In genomic region chr5:34167857-34168256, GRCm38 (mm10) we compare ENCODE assay signal across 14 mouse cellular contexts. TPM values are rescaled to one million over a fixed set of nuclear protein-coding genes. Genes with fewer than 3 reads are reported as not detected.
DNase-seq lines count a peak whose midpoint lies in the region; ATAC-seq lines count a peak whose summit lies in the region.
"Had no signal": no experiment of that assay in that cellular context is flagged by ENCODE, and none has a peak within 500 bp of the region (broad histone marks: within the 10 kb centered on the region; RNA-seq: fewer than 3 reads in every experiment).

No protein-coding gene starts in this region.

- DNase-seq in heart, postnatal 36 days: no peak
- no peak for DNase-seq in midbrain, embryonic 11.5 days (ENCODE audit: low spot score, missing footprints)
- DNase-seq in limb, embryonic 11.5 days (ENCODE audit: low spot score): no peak
- DNase-seq in adrenal gland, postnatal 10 days: no peak
- DNase-seq in urinary bladder, adult 2 months (ENCODE audit: low spot score): no peak
- DNase-seq: adrenal gland, postnatal 25 days; cerebellum, postnatal 14 days; gastrocnemius, adult 2 months; kidney, postnatal 10 days; thymus, adult 2 months had no signal

- H3K9me3 ChIP-seq in heart, embryonic 15.5 days (replicated peaks): no peaks in the 10 kb centered on the region
- no peaks in the 10 kb centered on the region for H3K9me3 ChIP-seq in midbrain, embryonic 11.5 days (ENCODE audit: control insufficient read depth, low read length)
- H3K9me3 ChIP-seq in midbrain, embryonic 16.5 days (replicated peaks; ENCODE audit: control insufficient read depth, low read length, poor library complexity, severe bottlenecking): no peaks in the 10 kb centered on the region
- no peaks in the 10 kb centered on the region for H3K9me3 ChIP-seq in limb, embryonic 11.5 days (ENCODE audit: control insufficient read depth, low read length)
- no peaks in the 10 kb centered on the region for H3K9me3 ChIP-seq in stomach, embryonic 16.5 days (replicated peaks; ENCODE audit: control insufficient read depth, low read length)

- 83% methylated on average over 4 of the region's 4 CpGs for WGBS in heart, embryonic 15.5 days
- WGBS in midbrain, embryonic 11.5 days: 84% methylated on average over 4 of the region's 4 CpGs
- WGBS in midbrain, embryonic 16.5 days: 84% methylated on average over 4 of the region's 4 CpGs
- WGBS in limb, embryonic 11.5 days: 87% methylated on average over 4 of the region's 4 CpGs
- WGBS in stomach, embryonic 16.5 days: 74% methylated on average over 4 of the region's 4 CpGs

- intact Hi-C loops in heart, postnatal 36 days (cut with DNase I): no loop called here

- H3K9ac ChIP-seq in heart, embryonic 15.5 days: no peak overlapping the region
- H3K9ac ChIP-seq in midbrain, embryonic 11.5 days (ENCODE audit: low read length): no peak overlapping the region
- H3K9ac ChIP-seq in midbrain, embryonic 16.5 days (ENCODE audit: low read depth, low read length): no peak overlapping the region
- H3K9ac ChIP-seq in limb, embryonic 11.5 days (ENCODE audit: low read length): no peak overlapping the region
- H3K9ac ChIP-seq in stomach, embryonic 16.5 days (ENCODE audit: low read length): no peak overlapping the region

- H3K36me3 ChIP-seq in heart, embryonic 15.5 days: peaks cover 4% of the 10 kb centered on the region
- H3K36me3 ChIP-seq in midbrain, embryonic 11.5 days (ENCODE audit: control insufficient read depth, insufficient read depth, low read length): peaks cover 3% of the 10 kb centered on the region; the same call in 1 of the 2 replicates
- H3K36me3 ChIP-seq in midbrain, embryonic 16.5 days (ENCODE audit: control insufficient read depth, insufficient read depth, low read length): peaks cover 3% of the 10 kb centered on the region; the same call in 1 of the 2 replicates
- peaks cover 2% of the 10 kb centered on the region for H3K36me3 ChIP-seq in limb, embryonic 11.5 days (ENCODE audit: control insufficient read depth, insufficient read depth, low read length)
- H3K36me3 ChIP-seq in stomach, embryonic 16.5 days (ENCODE audit: control insufficient read depth, insufficient read depth, low read length): peaks cover 3% of the 10 kb centered on the region; the same call in 1 of the 2 replicates

- peak overlapping the region; percentile 18; the same call in 1 of the 2 replicates for H3K4me2 ChIP-seq in heart, embryonic 15.5 days
- H3K4me2 ChIP-seq in midbrain, embryonic 11.5 days: peak overlapping the region; percentile 30
- no peak overlapping the region for H3K4me2 ChIP-seq in midbrain, embryonic 16.5 days (ENCODE audit: low read length)
- H3K4me2 ChIP-seq in limb, embryonic 11.5 days (ENCODE audit: low read depth, severe bottlenecking): peak overlapping the region; percentile 20; the same call in 1 of the 2 replicates
- peak overlapping the region; percentile 29; the same call in 1 of the 2 replicates for H3K4me2 ChIP-seq in stomach, embryonic 16.5 days (ENCODE audit: low read depth, low read length)

- H3K27me3 ChIP-seq in heart, embryonic 15.5 days: no peaks in the 10 kb centered on the region
- H3K27me3 ChIP-seq in midbrain, embryonic 11.5 days (ENCODE audit: control insufficient read depth, insufficient read depth, low read length): no peaks in the 10 kb centered on the region
- no peaks in the 10 kb centered on the region for H3K27me3 ChIP-seq in midbrain, embryonic 16.5 days (ENCODE audit: control insufficient read depth, insufficient read depth, low read depth, low read length)
- H3K27me3 ChIP-seq in limb, embryonic 11.5 days (ENCODE audit: control insufficient read depth, insufficient read depth, low read length): no peaks in the 10 kb centered on the region
- H3K27me3 ChIP-seq in stomach, embryonic 16.5 days (ENCODE audit: control insufficient read depth, insufficient read depth, low read length): no peaks in the 10 kb centered on the region

- H3K27ac ChIP-seq in heart, embryonic 15.5 days: no peak overlapping the region
- H3K27ac ChIP-seq in midbrain, embryonic 11.5 days (ENCODE audit: low read depth, low read length): no peak overlapping the region
- H3K27ac ChIP-seq in midbrain, embryonic 16.5 days (ENCODE audit: low read length): no peak overlapping the region
- no peak overlapping the region for H3K27ac ChIP-seq in limb, embryonic 11.5 days (replicated peaks; ENCODE audit: low read depth, low read length)
- H3K27ac ChIP-seq in stomach, embryonic 16.5 days (ENCODE audit: low read length): no peak overlapping the region

- peaks cover 17% of the 10 kb centered on the region for H3K4me1 ChIP-seq in heart, embryonic 15.5 days (replicated peaks)
- peaks cover 7% of the 10 kb centered on the region; the same call in 1 of the 2 replicates for H3K4me1 ChIP-seq in midbrain, embryonic 11.5 days (ENCODE audit: control insufficient read depth, insufficient read depth, low read length)
- peaks cover 13% of the 10 kb centered on the region for H3K4me1 ChIP-seq in midbrain, embryonic 16.5 days (ENCODE audit: control insufficient read depth, insufficient read depth, low read length)
- H3K4me1 ChIP-seq in limb, embryonic 11.5 days (ENCODE audit: control insufficient read depth, insufficient read depth, low read length): peaks cover 4% of the 10 kb centered on the region; the same call in 1 of the 2 replicates
- H3K4me1 ChIP-seq in stomach, embryonic 16.5 days (ENCODE audit: control insufficient read depth, insufficient read depth, low read length): peaks cover 19% of the 10 kb centered on the region

- no peak overlapping the region for H3K4me3 ChIP-seq in heart, embryonic 15.5 days
- H3K4me3 ChIP-seq in midbrain, embryonic 11.5 days (ENCODE audit: low read depth, low read length): no peak overlapping the region
- H3K4me3 ChIP-seq in midbrain, embryonic 16.5 days (ENCODE audit: low read depth, low read length): no peak overlapping the region
- no peak overlapping the region for H3K4me3 ChIP-seq in limb, embryonic 11.5 days (ENCODE audit: low read depth, low read length)
- H3K4me3 ChIP-seq in stomach, embryonic 16.5 days (replicated peaks; ENCODE audit: low read length): 0 out of 2 replicates have a peak overlapping the region, but pooled peaks have one; percentile 16

- no peak for ATAC-seq in heart, embryonic 15.5 days (replicated peaks; ENCODE audit: insufficient number of reproducible peaks, insufficient read depth, low FRiP score, low read depth)
- no peak for ATAC-seq in midbrain, embryonic 11.5 days (ENCODE audit: low FRiP score)
- ATAC-seq in midbrain, embryonic 16.5 days: no peak
- ATAC-seq in limb, embryonic 11.5 days (ENCODE audit: insufficient number of reproducible peaks, low FRiP score, low TSS enrichment, low read depth): no peak
- no peak for ATAC-seq in stomach, embryonic 16.5 days (ENCODE audit: insufficient read depth, low FRiP score)
- ATAC-seq: lung, postnatal 0 days had no signal

RNA-seq across cellular contexts. Expression of gene Poln, which starts 1.4 kb away (rescaled TPM):
- 0.45 and 0.52 TPM in 2 replicates for polyA plus RNA-seq in heart, embryonic 15.5 days (2015; fragmentation: Nextera tagmentation; extraction: Ambion mirVana)
- total RNA-seq in heart, postnatal 36 days (2021): 1 to 10 TPM; 2.6 to 3.5 TPM
- 0.40 and 1.5 TPM in 2 replicates for polyA plus RNA-seq in midbrain, embryonic 11.5 days (2014; fragmentation: Nextera tagmentation; extraction: Ambion mirVana)
- polyA plus RNA-seq in midbrain, embryonic 16.5 days (2015; fragmentation: Nextera tagmentation; extraction: Ambion mirVana): 0.18 and 0.26 TPM in 2 replicates
- 0.62 and 0.81 TPM in 2 replicates for polyA plus RNA-seq in limb, embryonic 11.5 days (2014; fragmentation: Nextera tagmentation; extraction: Ambion mirVana)
- polyA plus RNA-seq in stomach, embryonic 16.5 days (2015; fragmentation: Nextera tagmentation; extraction: Ambion mirVana): 0.72 and 1.1 TPM in 2 replicates
- 10 to 100 TPM; 37.3 to 40.0 TPM for total RNA-seq in adrenal gland, postnatal 10 days (2021)
- polyA plus RNA-seq in urinary bladder, adult 2 months (2012; rRNA removed): 0.19 and 0.46 TPM in 2 replicates

RNA-seq across cellular contexts. Expression of gene Haus3, which starts 1.5 kb away (rescaled TPM):
- 21.2 and 22.1 TPM in 2 replicates for polyA plus RNA-seq in heart, embryonic 15.5 days (2015; fragmentation: Nextera tagmentation; extraction: Ambion mirVana)
- 1 to 10 TPM; 3.4 to 4.1 TPM for total RNA-seq in heart, postnatal 36 days (2021)
- polyA plus RNA-seq in midbrain, embryonic 11.5 days (2014; fragmentation: Nextera tagmentation; extraction: Ambion mirVana): 47.7 and 48.1 TPM in 2 replicates
- polyA plus RNA-seq in midbrain, embryonic 16.5 days (2015; fragmentation: Nextera tagmentation; extraction: Ambion mirVana): 10.5 and 14.4 TPM in 2 replicates
- polyA plus RNA-seq in limb, embryonic 11.5 days (2014; fragmentation: Nextera tagmentation; extraction: Ambion mirVana): 55.9 and 57.0 TPM in 2 replicates
- 26.2 and 30.9 TPM in 2 replicates for polyA plus RNA-seq in stomach, embryonic 16.5 days (2015; fragmentation: Nextera tagmentation; extraction: Ambion mirVana)
- total RNA-seq in adrenal gland, postnatal 10 days (2021): 1 to 10 TPM; 9.3 to 9.8 TPM
- 5.3 and 6.1 TPM in 2 replicates for polyA plus RNA-seq in urinary bladder, adult 2 months (2012; rRNA removed)

RNA-seq across cellular contexts. Expression of gene Mxd4, which starts 19.7 kb away (rescaled TPM):
- polyA plus RNA-seq in heart, embryonic 15.5 days (2015; fragmentation: Nextera tagmentation; extraction: Ambion mirVana): 22.3 and 28.6 TPM in 2 replicates
- 10 to 100 TPM; 73.8 to 84.6 TPM for total RNA-seq in heart, postnatal 36 days (2021)
- polyA plus RNA-seq in midbrain, embryonic 11.5 days (2014; fragmentation: Nextera tagmentation; extraction: Ambion mirVana): 19.3 and 20.8 TPM in 2 replicates
- polyA plus RNA-seq in midbrain, embryonic 16.5 days (2015; fragmentation: Nextera tagmentation; extraction: Ambion mirVana): 32.0 and 33.9 TPM in 2 replicates
- polyA plus RNA-seq in limb, embryonic 11.5 days (2014; fragmentation: Nextera tagmentation; extraction: Ambion mirVana): 27.8 and 28.3 TPM in 2 replicates
- polyA plus RNA-seq in stomach, embryonic 16.5 days (2015; fragmentation: Nextera tagmentation; extraction: Ambion mirVana): 32.8 and 36.9 TPM in 2 replicates
- 100 to 1,000 TPM; 140 to 144 TPM for total RNA-seq in adrenal gland, postnatal 10 days (2021)
- 78.7 and 85.4 TPM in 2 replicates for polyA plus RNA-seq in urinary bladder, adult 2 months (2012; rRNA removed)
